Mouse (Mus musculus): ENCODE measurements around the gene Slc44a5.

GRCm38 (mm10) chr3:154300006-154300405 lies 326.8 kb downstream of the Slc44a5 start:
- no peak for TF ChIP-seq CTCF (IDR thresholded peaks at IDR 0.05; ENCODE audit: low read depth, low read length)
- no peak for TF ChIP-seq POLR2A (IDR thresholded peaks at IDR 0.05; ENCODE audit: insufficient read depth, low read length)
- TF ChIP-seq EP300 (IDR thresholded peaks at IDR 0.05; ENCODE audit: insufficient read depth, low read depth, low read length): no peak

All from ES-Bruce4 (cell line).